17 mouse cellular contexts compared by ENCODE assay signal in the genomic region with DNA sequence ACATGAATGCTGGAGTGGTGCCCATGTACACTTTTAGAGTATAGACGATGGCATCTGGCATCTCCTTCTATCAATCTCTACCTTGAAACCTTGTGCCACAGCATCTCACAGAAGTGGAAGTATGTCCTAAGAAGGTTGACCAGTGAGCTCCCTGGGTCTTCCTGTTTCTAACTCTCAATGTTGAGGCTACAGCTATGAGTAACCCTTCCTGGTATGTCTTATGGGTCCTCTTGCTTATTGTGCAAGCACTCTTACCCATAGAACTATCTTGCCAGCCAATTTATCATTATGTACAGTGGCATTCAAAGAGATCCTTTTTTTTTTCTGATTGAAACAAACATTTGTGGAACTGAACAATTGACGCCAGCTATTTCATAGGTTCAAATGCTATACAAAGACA.
"Had no signal": no experiment of that assay in that cellular context is flagged by ENCODE, and none has a peak within 500 bp of the region (broad histone marks: within the 10 kb centered on the region; RNA-seq: fewer than 3 reads in every experiment).

No protein-coding gene starts in this region.

- ATAC-seq: intestine, embryonic 16.5 days had no signal

- H3K4me2 ChIP-seq: limb, embryonic 15.5 days; liver, embryonic 13.5 days; neural tube, embryonic 13.5 days had no signal

- H3K27me3 ChIP-seq: limb, embryonic 15.5 days; liver, embryonic 13.5 days; neural tube, embryonic 13.5 days had no signal

- H3K9me3 ChIP-seq: limb, embryonic 15.5 days; liver, embryonic 13.5 days; midbrain, embryonic 10.5 days; neural tube, embryonic 13.5 days had no signal

- H3K4me1 ChIP-seq: limb, embryonic 15.5 days; liver, embryonic 13.5 days; midbrain, embryonic 10.5 days; neural tube, embryonic 13.5 days had no signal

- H3K4me3 ChIP-seq: limb, embryonic 15.5 days; liver, embryonic 13.5 days; midbrain, embryonic 10.5 days; neural tube, embryonic 13.5 days had no signal

- H3K36me3 ChIP-seq: limb, embryonic 15.5 days; liver, embryonic 13.5 days; midbrain, embryonic 10.5 days; neural tube, embryonic 13.5 days had no signal

- H3K27ac ChIP-seq: limb, embryonic 15.5 days; liver, embryonic 13.5 days; midbrain, embryonic 10.5 days; neural tube, embryonic 13.5 days; stomach, postnatal 0 days had no signal

- H3K9ac ChIP-seq: limb, embryonic 15.5 days; liver, embryonic 13.5 days; neural tube, embryonic 13.5 days had no signal

- DNase-seq: kidney, adult 2 months; kidney, postnatal 36 days; layer of hippocampus, adult 9-11 months; layer of hippocampus, postnatal 36 days; liver, embryonic 13.5 days; lung, adult 2 months; lung, postnatal 10 days; midbrain, embryonic 14.5 days; right cerebral cortex, adult 18-20 months; right cerebral cortex, postnatal 25 days; thymus, adult 18-20 months; thymus, postnatal 14 days had no signal
